In the genomic region with DNA sequence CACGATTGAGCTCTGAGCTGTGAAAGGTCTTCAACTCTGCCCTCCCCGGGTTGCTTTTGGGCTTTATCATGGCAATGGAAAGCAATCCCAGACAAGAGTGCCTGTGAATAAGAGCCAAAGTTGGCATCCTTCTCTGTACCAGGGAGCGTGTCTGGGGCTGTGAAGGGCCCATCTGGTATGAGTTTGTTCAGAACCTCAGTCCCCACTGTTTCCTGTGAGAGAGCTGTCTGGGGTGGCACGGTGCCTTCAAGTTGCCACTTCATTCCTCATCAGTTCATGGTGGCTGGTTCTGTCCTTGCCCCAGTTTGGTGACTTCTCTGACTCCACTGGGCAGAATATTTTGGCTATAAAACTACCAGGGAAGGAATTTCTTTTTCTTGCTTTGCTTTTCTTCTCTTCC, we compare ENCODE assay signal across 22 mouse cellular contexts. TPM values are rescaled to one million over a fixed set of nuclear protein-coding genes. Genes with fewer than 3 reads are reported as not detected.
DNase-seq lines count a peak whose midpoint lies in the region; ATAC-seq and TF ChIP-seq lines count a peak whose summit lies in the region.
"Had no signal": no experiment of that assay in that cellular context is flagged by ENCODE, and none has a peak within 500 bp of the region (broad histone marks: within the 10 kb centered on the region; RNA-seq: fewer than 3 reads in every experiment).

No protein-coding gene starts in this region.

- H3K9ac ChIP-seq in forebrain, embryonic 14.5 days (ENCODE audit: low read length) = no peak overlapping the region
- H3K9ac ChIP-seq in forebrain, embryonic 12.5 days = no peak overlapping the region
- H3K9ac ChIP-seq: heart, embryonic 15.5 days; hindbrain, embryonic 14.5 days had no signal

- no peak for TF ChIP-seq POLR2A in cerebellum, adult 2 months (IDR thresholded peaks at IDR 0.05; ENCODE audit: borderline replicate concordance, insufficient read depth, low read length)

- H3K36me3 ChIP-seq in forebrain, embryonic 14.5 days (ENCODE audit: control insufficient read depth, insufficient read depth, low read length) = no peaks in the 10 kb centered on the region
- no peaks in the 10 kb centered on the region for H3K36me3 ChIP-seq in forebrain, embryonic 12.5 days (replicated peaks)
- H3K36me3 ChIP-seq: G1E; heart, embryonic 15.5 days had no signal

- 14% methylated on average over 4 of the region's 4 CpGs for WGBS in cerebellum, adult 2 months
- WGBS in forebrain, embryonic 14.5 days = 83% methylated on average over 4 of the region's 4 CpGs
- 85% methylated on average over 4 of the region's 4 CpGs for WGBS in forebrain, embryonic 12.5 days

- no peak overlapping the region for H3K4me3 ChIP-seq in cerebellum, adult 2 months (replicated peaks; ENCODE audit: insufficient read depth, low read depth, low read length)
- no peak overlapping the region for H3K4me3 ChIP-seq in forebrain, embryonic 14.5 days (ENCODE audit: low read depth, low read length)
- H3K4me3 ChIP-seq in forebrain, embryonic 12.5 days (replicated peaks) = no peak overlapping the region
- H3K4me3 ChIP-seq: heart, adult 2 months; heart, embryonic 15.5 days had no signal

- TF ChIP-seq CTCF in cerebellum, adult 2 months (IDR thresholded peaks at IDR 0.05; ENCODE audit: borderline replicate concordance, insufficient read depth, low read depth, low read length) = no peak

- no peak for ATAC-seq in forebrain, embryonic 14.5 days
- ATAC-seq in forebrain, embryonic 12.5 days (ENCODE audit: low FRiP score) = no peak
- ATAC-seq: CD4-positive, CD25-positive, alpha-beta regulatory T cell, adult 4 months; intestine, embryonic 16.5 days had no signal

- no peaks in the 10 kb centered on the region for H3K9me3 ChIP-seq in forebrain, embryonic 14.5 days (replicated peaks; ENCODE audit: control insufficient read depth, low read length)
- no peaks in the 10 kb centered on the region for H3K9me3 ChIP-seq in forebrain, embryonic 12.5 days
- H3K9me3 ChIP-seq: G1E; heart, embryonic 15.5 days had no signal

- H3K4me1 ChIP-seq in cerebellum, adult 2 months (ENCODE audit: control insufficient read depth, insufficient read depth, low read length) = peaks cover 51% of the 10 kb centered on the region
- no peaks in the 10 kb centered on the region for H3K4me1 ChIP-seq in forebrain, embryonic 14.5 days (ENCODE audit: control insufficient read depth, insufficient read depth, low read length)
- H3K4me1 ChIP-seq in forebrain, embryonic 12.5 days = 0 out of 2 replicates have a peak, but pooled peaks cover 2% of the 10 kb centered on the region

- peak; percentile 39 to 57 for DNase-seq in cerebellum, adult 2 months
- no peak for DNase-seq in cerebellum, adult 9-11 months
- peak; percentile 29 for DNase-seq in forebrain, embryonic 14.5 days (ENCODE audit: low spot score)
- DNase-seq in left cerebral cortex, postnatal 4 days = peak; percentile 68
- DNase-seq in left cerebral cortex, adult 9 months (ENCODE audit: low spot score in 2 of 2) = no peak
- DNase-seq in brain, adult 2 months (ENCODE audit: low read depth, low spot score) = peak; percentile 69
- no peak for DNase-seq in spleen, adult 12 weeks (ENCODE audit: low spot score)
- DNase-seq: adrenal gland, postnatal 14 days; B cell, adult 2 months; cerebellum, adult 9-10 months; gastrocnemius, postnatal 14 days; heart, adult 2 months; heart, postnatal 14 days; kidney, adult 2 months had no signal

- H3K27me3 ChIP-seq in cerebellum, adult 2 months (ENCODE audit: control insufficient read depth, insufficient read depth, low read length) = no peaks in the 10 kb centered on the region
- no peaks in the 10 kb centered on the region for H3K27me3 ChIP-seq in forebrain, embryonic 14.5 days (replicated peaks; ENCODE audit: control insufficient read depth, insufficient read depth, low read length)
- H3K27me3 ChIP-seq in forebrain, embryonic 12.5 days = no peaks in the 10 kb centered on the region
- H3K27me3 ChIP-seq: heart, embryonic 15.5 days had no signal

- no peak overlapping the region for H3K4me2 ChIP-seq in forebrain, embryonic 14.5 days (ENCODE audit: low read length)
- H3K4me2 ChIP-seq in forebrain, embryonic 12.5 days = no peak overlapping the region
- H3K4me2 ChIP-seq: heart, embryonic 11.5 days; heart, embryonic 15.5 days; hindbrain, embryonic 14.5 days had no signal

- intact Hi-C loops in left cerebral cortex, postnatal 4 days (cut with DNase I) = no loop called here

- H3K27ac ChIP-seq in cerebellum, adult 2 months (ENCODE audit: insufficient read depth, low read length) = no peak overlapping the region
- H3K27ac ChIP-seq in forebrain, embryonic 14.5 days (ENCODE audit: low read depth, low read length) = no peak overlapping the region
- H3K27ac ChIP-seq in forebrain, embryonic 12.5 days = no peak overlapping the region
- H3K27ac ChIP-seq: heart, adult 2 months; heart, embryonic 15.5 days; hindbrain, embryonic 14.5 days had no signal

RNA-seq across cellular contexts. Expression of a gene that starts 33.4 kb away (rescaled TPM):
- 36.0 and 37.7 TPM in 2 replicates for polyA plus RNA-seq in cerebellum, adult 2 months (2012; rRNA removed)
- 4.4 and 5.4 TPM in 2 replicates for polyA plus RNA-seq in forebrain, embryonic 14.5 days (2014; fragmentation: Nextera tagmentation; extraction: Ambion mirVana)
- polyA plus RNA-seq in forebrain, embryonic 12.5 days (2016; fragmentation: Nextera tagmentation; extraction: Ambion mirVana) = 2.5 and 2.8 TPM in 2 replicates
- total RNA-seq in left cerebral cortex, postnatal 4 days (2021) = 10 to 100 TPM; 82.1 to 83.3 TPM
- total RNA-seq: hematopoietic stem cell, adult 5-6 weeks had no signal
- polyA plus RNA-seq: G1E had no signal

Comparison
In these comparisons a context has a peak if more than half of its experiments do, and no peak if none do; other contexts are left out.
1. DNase-seq: peak in cerebellum, adult 2 months (2 of 2), forebrain, embryonic 14.5 days (single experiment), left cerebral cortex, postnatal 4 days (single experiment) and brain, adult 2 months (single experiment); none in cerebellum, adult 9-11 months (single experiment), left cerebral cortex, adult 9 months (0 of 2) and spleen, adult 12 weeks (single experiment).